Mouse (Mus musculus): ENCODE results near the gene Phactr1. TPM values are rescaled to one million over a fixed set of nuclear protein-coding genes. Genes with fewer than 3 reads are reported as not detected.

Phactr1 gene
- polyA plus RNA-seq, 1 experiment from 2014 or later = 41.5 TPM

- H3K27me3 ChIP-seq = no peaks in the 10 kb centered on the region
- no peaks in the 10 kb centered on the region for H3K36me3 ChIP-seq
- no peak overlapping the region for H3K27ac ChIP-seq
- ATAC-seq = no peak
- no peak overlapping the region for H3K9ac ChIP-seq (replicated peaks)
- WGBS = 91% methylated on average over 3 of the region's 3 CpGs
- H3K4me1 ChIP-seq (replicated peaks) = no peaks in the 10 kb centered on the region
- peaks cover 3% of the 10 kb centered on the region; the same call in 1 of the 2 replicates for H3K9me3 ChIP-seq
- H3K4me2 ChIP-seq (replicated peaks) = no peak overlapping the region
- no peak overlapping the region for H3K4me3 ChIP-seq (replicated peaks)
These were observed 309.6 kb downstream of the Phactr1 start for GRCm38 (mm10) chr13:42990051-42990450.

GRCm38 (mm10) chr13:42990493-42991111 lies 310.2 kb downstream of the Phactr1 start:
- Histone ChIP-seq H3K27ac (no peak overlapping the region), H3K36me3 (no peaks in the 10 kb centered on the region), H3K4me1 (replicated peaks) (no peaks in the 10 kb centered on the region), H3K4me3 (replicated peaks) (no peak overlapping the region), H3K27me3 (no peaks in the 10 kb centered on the region), H3K9ac (replicated peaks) (no peak overlapping the region), H3K4me2 (replicated peaks) (no peak overlapping the region), H3K9me3 (peaks cover 3% of the 10 kb centered on the region; the same call in 1 of the 2 replicates)
- no peak for ATAC-seq
- WGBS = 85% methylated on average over 2 of the region's 2 CpGs

- H3K9me3 ChIP-seq = peaks cover 3% of the 10 kb centered on the region; the same call in 1 of the 2 replicates
- H3K9ac ChIP-seq (replicated peaks) = no peak overlapping the region
- no peak overlapping the region for H3K4me3 ChIP-seq (replicated peaks)
- H3K27me3 ChIP-seq = no peaks in the 10 kb centered on the region
- no peaks in the 10 kb centered on the region for H3K4me1 ChIP-seq (replicated peaks)
- H3K36me3 ChIP-seq = no peaks in the 10 kb centered on the region
- H3K4me2 ChIP-seq (replicated peaks) = no peak overlapping the region
- ATAC-seq = no peak
- H3K27ac ChIP-seq = no peak overlapping the region
- WGBS = 74% methylated on average over 3 of the region's 3 CpGs
These were observed 310.7 kb downstream of the Phactr1 start for GRCm38 (mm10) chr13:42991164-42991563.

GRCm38 (mm10) chr13:42992306-42992705 lies 311.9 kb downstream of the Phactr1 start:
- Histone ChIP-seq H3K4me3 (replicated peaks) (no peak overlapping the region), H3K4me1 (replicated peaks) (no peaks in the 10 kb centered on the region), H3K9me3 (peaks cover 3% of the 10 kb centered on the region; the same call in 1 of the 2 replicates), H3K36me3 (no peaks in the 10 kb centered on the region), H3K27me3 (no peaks in the 10 kb centered on the region), H3K9ac (replicated peaks) (no peak overlapping the region), H3K4me2 (replicated peaks) (no peak overlapping the region), H3K27ac (no peak overlapping the region)
- ATAC-seq = 0 out of 2 replicates have a peak, but pooled peaks have one; percentile 37
- 49% methylated on average over 4 of the region's 4 CpGs for WGBS

- H3K4me1 ChIP-seq (replicated peaks) = no peaks in the 10 kb centered on the region
- H3K36me3 ChIP-seq = no peaks in the 10 kb centered on the region
- H3K27ac ChIP-seq = no peak overlapping the region
- ATAC-seq = no peak
- no peak overlapping the region for H3K4me3 ChIP-seq (replicated peaks)
- no peaks in the 10 kb centered on the region for H3K27me3 ChIP-seq
- WGBS = 94% methylated on average over 3 of the region's 3 CpGs
- H3K4me2 ChIP-seq (replicated peaks) = no peak overlapping the region
- H3K9ac ChIP-seq (replicated peaks) = no peak overlapping the region
- H3K9me3 ChIP-seq = peaks cover 3% of the 10 kb centered on the region; the same call in 1 of the 2 replicates
These were observed 313.9 kb downstream of the Phactr1 start for GRCm38 (mm10) chr13:42994276-42994675.

GRCm38 (mm10) chr13:42996188-42996587 lies 315.8 kb downstream of the Phactr1 start:
- WGBS = 79% methylated on average over 4 of the region's 4 CpGs
- Histone ChIP-seq H3K9ac (replicated peaks) (no peak overlapping the region), H3K27ac (no peak overlapping the region), H3K4me2 (replicated peaks) (no peak overlapping the region), H3K4me3 (replicated peaks) (no peak overlapping the region), H3K27me3 (no peaks in the 10 kb centered on the region), H3K9me3 (peaks cover 3% of the 10 kb centered on the region; the same call in 1 of the 2 replicates), H3K4me1 (replicated peaks) (no peaks in the 10 kb centered on the region), H3K36me3 (no peaks in the 10 kb centered on the region)
- ATAC-seq = no peak

- Histone ChIP-seq H3K4me1 (replicated peaks) (no peaks in the 10 kb centered on the region), H3K27me3 (no peaks in the 10 kb centered on the region), H3K9me3 (no peaks in the 10 kb centered on the region), H3K27ac (no peak overlapping the region), H3K36me3 (no peaks in the 10 kb centered on the region), H3K9ac (replicated peaks) (no peak overlapping the region), H3K4me3 (replicated peaks) (no peak overlapping the region), H3K4me2 (replicated peaks) (no peak overlapping the region)
- ATAC-seq = no peak
- WGBS = 86% methylated on average over 3 of the region's 3 CpGs
These were observed 318.9 kb downstream of the Phactr1 start for GRCm38 (mm10) chr13:42999287-42999686.

GRCm38 (mm10) chr13:43005131-43005579 lies 324.7 kb downstream of the Phactr1 start:
- WGBS = 27% methylated on average over 3 of the region's 3 CpGs
- no peaks in the 10 kb centered on the region for H3K36me3 ChIP-seq
- ATAC-seq = no peak
- no peak overlapping the region for H3K27ac ChIP-seq
- no peak overlapping the region for H3K4me2 ChIP-seq (replicated peaks)
- no peak overlapping the region for H3K9ac ChIP-seq (replicated peaks)
- no peak overlapping the region for H3K4me3 ChIP-seq (replicated peaks)
- no peaks in the 10 kb centered on the region for H3K9me3 ChIP-seq
- peaks cover 4% of the 10 kb centered on the region; the same call in 1 of the 2 replicates for H3K4me1 ChIP-seq (replicated peaks)
- H3K27me3 ChIP-seq = no peaks in the 10 kb centered on the region

GRCm38 (mm10) chr13:43008466-43008865 lies 328.0 kb downstream of the Phactr1 start:
- H3K4me1 ChIP-seq (replicated peaks) = peaks cover 4% of the 10 kb centered on the region; the same call in 1 of the 2 replicates
- no peak overlapping the region for H3K27ac ChIP-seq
- WGBS = 80% methylated on average over 5 of the region's 5 CpGs
- no peak for ATAC-seq
- H3K27me3 ChIP-seq = no peaks in the 10 kb centered on the region
- no peaks in the 10 kb centered on the region for H3K9me3 ChIP-seq
- no peak overlapping the region for H3K9ac ChIP-seq (replicated peaks)
- H3K36me3 ChIP-seq = no peaks in the 10 kb centered on the region
- H3K4me3 ChIP-seq (replicated peaks) = no peak overlapping the region
- no peak overlapping the region for H3K4me2 ChIP-seq (replicated peaks)

- ATAC-seq = no peak
- Histone ChIP-seq H3K4me3 (replicated peaks) (no peak overlapping the region), H3K27ac (no peak overlapping the region), H3K27me3 (no peaks in the 10 kb centered on the region), H3K9ac (replicated peaks) (no peak overlapping the region), H3K36me3 (no peaks in the 10 kb centered on the region), H3K4me2 (replicated peaks) (no peak overlapping the region), H3K4me1 (replicated peaks) (peaks cover 4% of the 10 kb centered on the region; the same call in 1 of the 2 replicates), H3K9me3 (no peaks in the 10 kb centered on the region)
- 92% methylated on average over 3 of the region's 3 CpGs for WGBS
These were observed 329.2 kb downstream of the Phactr1 start for GRCm38 (mm10) chr13:43009596-43009995.

GRCm38 (mm10) chr13:43011516-43011915 lies 331.1 kb downstream of the Phactr1 start:
- Histone ChIP-seq H3K27me3 (no peaks in the 10 kb centered on the region), H3K9ac (replicated peaks) (no peak overlapping the region), H3K9me3 (no peaks in the 10 kb centered on the region), H3K4me1 (replicated peaks) (no peaks in the 10 kb centered on the region), H3K4me3 (replicated peaks) (no peak overlapping the region), H3K27ac (no peak overlapping the region), H3K4me2 (replicated peaks) (no peak overlapping the region), H3K36me3 (no peaks in the 10 kb centered on the region)
- ATAC-seq = no peak
- WGBS = 28% methylated on average over 3 of the region's 3 CpGs

- Histone ChIP-seq H3K4me3 (replicated peaks) (no peak overlapping the region), H3K27ac (no peak overlapping the region), H3K27me3 (no peaks in the 10 kb centered on the region), H3K9ac (replicated peaks) (no peak overlapping the region), H3K4me1 (replicated peaks) (0 out of 2 replicates have a peak, but pooled peaks cover 2% of the 10 kb centered on the region), H3K4me2 (replicated peaks) (no peak overlapping the region), H3K36me3 (no peaks in the 10 kb centered on the region), H3K9me3 (no peaks in the 10 kb centered on the region)
- WGBS = 72% methylated on average over 4 of the region's 4 CpGs
- ATAC-seq = no peak
These were observed 333.6 kb downstream of the Phactr1 start for GRCm38 (mm10) chr13:43013984-43014383.

GRCm38 (mm10) chr13:43015768-43016167 lies 335.3 kb downstream of the Phactr1 start:
- Histone ChIP-seq H3K4me3 (replicated peaks) (no peak overlapping the region), H3K4me2 (replicated peaks) (no peak overlapping the region), H3K36me3 (no peaks in the 10 kb centered on the region), H3K4me1 (replicated peaks) (0 out of 2 replicates have a peak, but pooled peaks cover 4% of the 10 kb centered on the region), H3K27me3 (no peaks in the 10 kb centered on the region), H3K27ac (no peak overlapping the region), H3K9me3 (no peaks in the 10 kb centered on the region), H3K9ac (replicated peaks) (no peak overlapping the region)
- 58% methylated on average over 6 of the region's 6 CpGs for WGBS
- no peak for ATAC-seq

Measured in midbrain, embryonic 13.5 days (tissue).